Mouse (Mus musculus): ENCODE results near the gene 2010300C02Rik. TPM values are rescaled to one million over a fixed set of nuclear protein-coding genes. Genes with fewer than 3 reads are reported as not detected.

The 2010300C02Rik gene
- polyA plus RNA-seq, 1 experiment from 2014 or later, result 0.65 TPM

DNA sequence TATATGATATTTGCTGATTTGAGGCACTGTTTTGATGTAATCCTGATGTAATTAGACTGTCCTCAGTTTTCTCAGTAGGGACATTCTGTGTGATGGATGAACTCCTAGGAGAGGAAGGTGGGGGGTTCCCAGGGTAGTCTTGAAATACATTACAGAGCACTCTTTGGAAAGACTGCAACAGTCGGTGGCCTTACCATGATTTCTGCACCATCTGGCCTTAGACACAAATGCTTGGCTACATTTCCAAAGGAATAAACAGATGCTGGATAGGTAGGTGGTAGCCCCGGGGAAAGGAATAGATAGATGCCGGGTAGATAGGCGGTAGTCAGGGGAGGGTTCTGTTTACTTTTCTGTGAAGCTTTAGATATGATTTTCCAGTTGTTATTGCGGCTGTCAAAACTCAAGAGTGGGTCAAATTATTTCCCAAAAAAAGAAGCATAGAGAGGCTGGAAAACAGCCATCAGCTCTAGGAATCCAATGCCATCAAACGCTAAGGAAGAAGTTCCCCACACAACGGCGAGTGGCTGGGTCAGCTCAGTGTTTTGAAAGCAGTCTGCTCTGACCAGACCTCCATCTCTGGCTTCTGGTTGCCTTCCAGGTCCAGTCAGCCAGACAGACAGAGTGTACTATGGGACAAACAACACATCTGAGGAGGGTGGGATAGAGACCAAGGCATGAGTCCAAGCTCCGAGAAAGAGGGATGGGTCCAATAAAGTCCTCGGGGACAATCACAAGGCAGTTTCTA lies 147.2 kb downstream of the 2010300C02Rik start:
- Histone ChIP-seq H3K4me1 (ENCODE audit: control insufficient read depth, insufficient read depth, low read length) (no peaks in the 10 kb centered on the region), H3K4me2 (ENCODE audit: low read depth, low read length) (no peak overlapping the region), H3K9ac (replicated peaks; ENCODE audit: low read length) (no peak overlapping the region), H3K4me3 (ENCODE audit: low read depth, low read length) (no peak overlapping the region), H3K36me3 (replicated peaks; ENCODE audit: control insufficient read depth, insufficient read depth, low read depth, low read length) (no peaks in the 10 kb centered on the region), H3K27me3 (ENCODE audit: control insufficient read depth, insufficient read depth, low read length) (no peaks in the 10 kb centered on the region), H3K27ac (replicated peaks; ENCODE audit: low read depth, low read length) (no peak overlapping the region), H3K9me3 (replicated peaks; ENCODE audit: control insufficient read depth, low read length) (no peaks in the 10 kb centered on the region)
- ATAC-seq (replicated peaks; ENCODE audit: insufficient number of reproducible peaks, low FRiP score, low TSS enrichment, low read depth) (no peak), DNase-seq (ENCODE audit: low spot score) (no peak)
- 87% methylated on average over 10 of the region's 10 CpGs for WGBS

GRCm38 (mm10) chr1:37568379-37568778 lies 151.5 kb downstream of the 2010300C02Rik start:
- no peak for DNase-seq (ENCODE audit: low spot score)
- Histone ChIP-seq H3K27me3 (ENCODE audit: control insufficient read depth, insufficient read depth, low read length) (no peaks in the 10 kb centered on the region), H3K36me3 (replicated peaks; ENCODE audit: control insufficient read depth, insufficient read depth, low read depth, low read length) (no peaks in the 10 kb centered on the region), H3K4me1 (ENCODE audit: control insufficient read depth, insufficient read depth, low read length) (no peaks in the 10 kb centered on the region), H3K4me2 (ENCODE audit: low read depth, low read length) (no peak overlapping the region), H3K27ac (replicated peaks; ENCODE audit: low read depth, low read length) (no peak overlapping the region), H3K9ac (replicated peaks; ENCODE audit: low read length) (no peak overlapping the region), H3K9me3 (replicated peaks; ENCODE audit: control insufficient read depth, low read length) (no peaks in the 10 kb centered on the region), H3K4me3 (ENCODE audit: low read depth, low read length) (no peak overlapping the region)
- 100% methylated on average over 1 of the region's 1 CpGs for WGBS
- no peak for ATAC-seq (replicated peaks; ENCODE audit: insufficient number of reproducible peaks, low FRiP score, low TSS enrichment, low read depth)

DNA sequence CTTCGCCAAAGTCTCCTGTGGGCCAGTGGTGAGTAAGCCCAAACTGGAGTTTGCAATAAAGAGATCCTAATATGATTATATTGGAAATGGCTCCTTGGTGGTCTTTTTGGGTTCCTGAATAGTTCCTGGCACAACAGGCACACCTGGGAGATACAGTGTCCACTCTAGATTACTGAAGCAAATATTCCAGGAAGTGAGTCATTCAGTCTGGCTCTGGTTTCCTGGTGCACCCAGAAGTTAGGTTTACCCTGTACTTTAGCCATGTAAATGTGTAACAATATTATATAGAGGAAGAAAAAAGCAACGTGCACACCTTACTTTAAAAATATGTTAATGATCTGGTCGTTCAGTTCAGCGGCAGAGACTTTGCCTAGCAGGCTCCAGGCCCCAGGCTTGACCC lies 153.1 kb downstream of the 2010300C02Rik start:
- DNase-seq (ENCODE audit: low spot score), result no peak
- no peak overlapping the region for H3K4me3 ChIP-seq (ENCODE audit: low read depth, low read length)

DNA sequence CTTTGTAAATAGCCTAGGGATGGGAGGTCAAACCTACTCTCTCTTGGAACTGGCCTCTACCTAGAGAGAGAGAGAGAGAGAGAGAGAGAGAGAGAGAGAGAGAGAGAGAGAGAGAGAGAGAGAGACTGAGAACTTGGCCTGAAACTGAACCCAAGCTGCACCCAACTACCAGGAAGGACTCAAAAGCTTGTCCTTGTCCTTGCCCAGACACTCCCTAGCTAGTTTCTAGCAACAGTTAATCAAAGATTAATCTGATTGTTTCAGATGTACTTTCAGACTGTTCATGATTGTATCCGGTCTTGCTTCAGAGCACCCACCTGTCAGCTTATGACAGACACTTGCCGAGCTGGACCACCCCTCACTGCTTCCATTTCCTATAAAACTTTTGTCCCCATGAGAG lies 153.5 kb downstream of the 2010300C02Rik start:
- no peak for ATAC-seq (replicated peaks; ENCODE audit: insufficient number of reproducible peaks, low FRiP score, low TSS enrichment, low read depth)
- no peaks in the 10 kb centered on the region for H3K4me1 ChIP-seq (ENCODE audit: control insufficient read depth, insufficient read depth, low read length)
- H3K9me3 ChIP-seq (replicated peaks; ENCODE audit: control insufficient read depth, low read length), result no peaks in the 10 kb centered on the region
- H3K4me3 ChIP-seq (ENCODE audit: low read depth, low read length), result no peak overlapping the region
- H3K4me2 ChIP-seq (ENCODE audit: low read depth, low read length), result no peak overlapping the region
- DNase-seq (ENCODE audit: low spot score), result no peak
- no peaks in the 10 kb centered on the region for H3K27me3 ChIP-seq (ENCODE audit: control insufficient read depth, insufficient read depth, low read length)
- no peak overlapping the region for H3K9ac ChIP-seq (replicated peaks; ENCODE audit: low read length)
- no peaks in the 10 kb centered on the region for H3K36me3 ChIP-seq (replicated peaks; ENCODE audit: control insufficient read depth, insufficient read depth, low read depth, low read length)
- WGBS, result 83% methylated on average over 2 of the region's 2 CpGs
- no peak overlapping the region for H3K27ac ChIP-seq (replicated peaks; ENCODE audit: low read depth, low read length)

More for the DNA sequence above, 153.1 kb downstream of the 2010300C02Rik start:
- no peak for ATAC-seq (replicated peaks; ENCODE audit: insufficient number of reproducible peaks, low FRiP score, low TSS enrichment, low read depth)
- no peaks in the 10 kb centered on the region for H3K4me1 ChIP-seq (ENCODE audit: control insufficient read depth, insufficient read depth, low read length)
- no peaks in the 10 kb centered on the region for H3K36me3 ChIP-seq (replicated peaks; ENCODE audit: control insufficient read depth, insufficient read depth, low read depth, low read length)
- H3K4me2 ChIP-seq (ENCODE audit: low read depth, low read length), result no peak overlapping the region
- H3K27ac ChIP-seq (replicated peaks; ENCODE audit: low read depth, low read length), result no peak overlapping the region
- 81% methylated on average over 4 of the region's 4 CpGs for WGBS
- no peaks in the 10 kb centered on the region for H3K27me3 ChIP-seq (ENCODE audit: control insufficient read depth, insufficient read depth, low read length)
- no peak overlapping the region for H3K9ac ChIP-seq (replicated peaks; ENCODE audit: low read length)
- no peaks in the 10 kb centered on the region for H3K9me3 ChIP-seq (replicated peaks; ENCODE audit: control insufficient read depth, low read length)

DNA sequence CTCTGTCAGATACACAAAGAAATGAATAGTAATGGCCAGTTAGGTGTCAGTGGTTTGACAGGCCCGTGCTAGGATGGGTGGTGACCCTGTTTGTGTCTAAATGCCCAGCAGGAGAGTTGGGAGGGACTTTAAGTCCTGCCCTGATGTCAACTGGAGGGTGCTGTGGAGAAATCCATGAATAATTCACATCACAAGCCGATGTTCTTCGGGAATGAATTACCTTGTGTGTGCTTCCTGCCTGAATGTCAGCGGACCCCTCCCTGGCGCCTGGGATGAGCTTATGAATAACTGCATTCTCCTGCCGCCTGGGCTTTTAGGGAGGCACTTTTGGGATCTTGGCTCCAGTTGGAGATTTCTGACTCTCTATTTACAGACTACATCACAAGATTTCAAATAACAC lies 154.5 kb downstream of the 2010300C02Rik start:
- H3K4me2 ChIP-seq (ENCODE audit: low read depth, low read length), result no peak overlapping the region
- H3K9ac ChIP-seq (replicated peaks; ENCODE audit: low read length), result no peak overlapping the region
- no peak overlapping the region for H3K4me3 ChIP-seq (ENCODE audit: low read depth, low read length)
- no peak for DNase-seq (ENCODE audit: low spot score)
- no peaks in the 10 kb centered on the region for H3K27me3 ChIP-seq (ENCODE audit: control insufficient read depth, insufficient read depth, low read length)
- no peaks in the 10 kb centered on the region for H3K9me3 ChIP-seq (replicated peaks; ENCODE audit: control insufficient read depth, low read length)
- WGBS, result 42% methylated on average over 6 of the region's 6 CpGs
- no peaks in the 10 kb centered on the region for H3K36me3 ChIP-seq (replicated peaks; ENCODE audit: control insufficient read depth, insufficient read depth, low read depth, low read length)
- no peaks in the 10 kb centered on the region for H3K4me1 ChIP-seq (ENCODE audit: control insufficient read depth, insufficient read depth, low read length)
- H3K27ac ChIP-seq (replicated peaks; ENCODE audit: low read depth, low read length), result no peak overlapping the region
- no peak for ATAC-seq (replicated peaks; ENCODE audit: insufficient number of reproducible peaks, low FRiP score, low TSS enrichment, low read depth)

GRCm38 (mm10) chr1:37561955-37562354 lies 157.9 kb downstream of the 2010300C02Rik start:
- Histone ChIP-seq H3K9me3 (replicated peaks; ENCODE audit: control insufficient read depth, low read length) (no peaks in the 10 kb centered on the region), H3K27me3 (ENCODE audit: control insufficient read depth, insufficient read depth, low read length) (no peaks in the 10 kb centered on the region), H3K9ac (replicated peaks; ENCODE audit: low read length) (no peak overlapping the region), H3K4me2 (ENCODE audit: low read depth, low read length) (no peak overlapping the region), H3K36me3 (replicated peaks; ENCODE audit: control insufficient read depth, insufficient read depth, low read depth, low read length) (no peaks in the 10 kb centered on the region), H3K4me1 (ENCODE audit: control insufficient read depth, insufficient read depth, low read length) (no peaks in the 10 kb centered on the region), H3K27ac (replicated peaks; ENCODE audit: low read depth, low read length) (no peak overlapping the region), H3K4me3 (ENCODE audit: low read depth, low read length) (no peak overlapping the region)
- no peak for ATAC-seq (replicated peaks; ENCODE audit: insufficient number of reproducible peaks, low FRiP score, low TSS enrichment, low read depth)
- no peak for DNase-seq (ENCODE audit: low spot score)
- 85% methylated on average over 3 of the region's 3 CpGs for WGBS

Other genes starting within 250 kb of the 2010300C02Rik start
- gene Mgat4a, start 179.1 kb downstream of the 2010300C02Rik start, polyA plus RNA-seq (2014; fragmentation: Nextera tagmentation; extraction: Ambion mirVana), result 4.3 and 4.6 TPM in 2 replicates
- 7.0 and 8.8 TPM in 2 replicates for gene Tsga10, start 146.3 kb upstream of the 2010300C02Rik start, polyA plus RNA-seq (2014; fragmentation: Nextera tagmentation; extraction: Ambion mirVana)
- 10.3 and 11.5 TPM in 2 replicates for gene Lipt1, start 151.7 kb upstream of the 2010300C02Rik start, polyA plus RNA-seq (2014; fragmentation: Nextera tagmentation; extraction: Ambion mirVana)
- 28.5 and 30.9 TPM in 2 replicates for gene Mitd1, start 170.3 kb upstream of the 2010300C02Rik start, polyA plus RNA-seq (2014; fragmentation: Nextera tagmentation; extraction: Ambion mirVana)
- 243 and 271 TPM in 2 replicates for gene Mrpl30, start 170.4 kb upstream of the 2010300C02Rik start, polyA plus RNA-seq (2014; fragmentation: Nextera tagmentation; extraction: Ambion mirVana)
- gene Lyg2, start 196.4 kb upstream of the 2010300C02Rik start, polyA plus RNA-seq (2014; fragmentation: Nextera tagmentation; extraction: Ambion mirVana), result not detected in 2 replicates
- gene Lyg1, start 237.7 kb upstream of the 2010300C02Rik start, polyA plus RNA-seq (2014; fragmentation: Nextera tagmentation; extraction: Ambion mirVana), result not detected in 2 replicates